Mouse (Mus musculus) MEL (cell line): ENCODE data around the gene Arhgap42. TPM values are rescaled to one million over a fixed set of nuclear protein-coding genes. Genes with fewer than 3 reads are reported as not detected.

ENCODE experiments used
- DNase-seq: peaks from one replicate; pipeline ENCODE4 v3.0.0; 2011; ENCODE audit warnings: low read depth, low spot score
- H3K27ac ChIP-seq: 2 replicates; pipeline ENCODE4 v1.5.1; 2012; ENCODE audit warnings: low read depth, mild to moderate bottlenecking, control low read depth, low read length, moderate library complexity; ENCODE audit not compliant: control insufficient read depth
- H3K27me3 ChIP-seq, 2 experiments: fragments of 150-350 bp in 1 of 2; sonication (generic) in 1 of 2; 2 replicates each; pipeline ENCODE4 v1.6.1; 2012; ENCODE audit warnings: low read length in 2 of 2, mild to moderate bottlenecking in 2 of 2, improper control_type of control experiment in 1 of 2, moderate library complexity in 1 of 2; ENCODE audit not compliant: insufficient read depth in 2 of 2, control insufficient read depth in 1 of 2
- H3K36me3 ChIP-seq, 2 experiments: 2 replicates each; pipeline ENCODE4 v1.6.1; 2012 to 2014; ENCODE audit warnings: low read length in 2 of 2, improper control_type of control experiment in 1 of 2, inconsistent platforms in 1 of 2, mild to moderate bottlenecking in 1 of 2; ENCODE audit not compliant: insufficient read depth in 2 of 2, control insufficient read depth in 1 of 2
- H3K4me1 ChIP-seq, 2 experiments: fragments of 150-350 bp in 1 of 2; sonication (generic) in 1 of 2; 2 replicates each; pipeline ENCODE4 v1.6.1; 2012; ENCODE audit warnings: low read length in 2 of 2, improper control_type of control experiment in 1 of 2, mild to moderate bottlenecking in 1 of 2; ENCODE audit not compliant: insufficient read depth in 2 of 2, control insufficient read depth in 1 of 2
- H3K4me3 ChIP-seq, 2 experiments: fragments of 150-350 bp in 1 of 2; sonication (generic) in 1 of 2; 2 replicates each; pipeline ENCODE4 v1.5.1; 2012; ENCODE audit warnings: low read depth in 2 of 2, low read length in 2 of 2, mild to moderate bottlenecking in 2 of 2, moderate library complexity in 2 of 2, control low read depth in 1 of 2, improper control_type of control experiment in 1 of 2; ENCODE audit not compliant: control insufficient read depth in 1 of 2, insufficient read depth in 1 of 2
- H3K79me2 ChIP-seq: 2 replicates; pipeline ENCODE4 v1.6.1; 2012; ENCODE audit warnings: mild to moderate bottlenecking, low read length, moderate library complexity; ENCODE audit not compliant: control insufficient read depth, poor library complexity, insufficient read depth
- H3K9ac ChIP-seq: 2 replicates; pipeline ENCODE4 v1.6.1; 2012; ENCODE audit warnings: low read depth, mild to moderate bottlenecking, control low read depth, low read length, moderate library complexity; ENCODE audit not compliant: control insufficient read depth, poor library complexity, severe bottlenecking
- H3K9me3 ChIP-seq: fragments of 150-350 bp; sonication (generic); replicated peaks from 2 replicates; pipeline ENCODE4 v1.6.1; 2012; ENCODE audit warnings: mild to moderate bottlenecking, low read length, improper control_type of control experiment, moderate library complexity; ENCODE audit not compliant: insufficient read depth
- BHLHE40 ChIP-seq: IDR thresholded peaks from 2 replicates; pipeline ENCODE4 v1.6.1; 2012; ENCODE audit warnings: low read depth, mild to moderate bottlenecking, inconsistent platforms, low read length, improper control_type of control experiment, borderline replicate concordance
- CHD2 ChIP-seq: IDR thresholded peaks from 2 replicates; pipeline ENCODE4 v1.6.1; 2011; ENCODE audit warnings: low read length, improper control_type of control experiment
- CTCF ChIP-seq, 3 experiments: IDR thresholded peaks in 2 of 3; conservative IDR thresholded peaks in 1 of 3; 2 replicates each; pipeline ENCODE4 v1.5.1; 2011 to 2012; ENCODE audit warnings: low read length in 3 of 3, low read depth in 2 of 3, mild to moderate bottlenecking in 2 of 3, improper control_type of control experiment in 1 of 3, inconsistent platforms in 1 of 3, mixed read lengths in 1 of 3, moderate library complexity in 1 of 3; ENCODE audit not compliant: control insufficient read depth in 1 of 3, insufficient read depth in 1 of 3, poor library complexity in 1 of 3, severe bottlenecking in 1 of 3
- E2F4 ChIP-seq: IDR thresholded peaks from 2 replicates; pipeline ENCODE4 v1.6.1; 2011; ENCODE audit warnings: low read depth, low read length, improper control_type of control experiment, borderline replicate concordance
- ELF1 ChIP-seq: IDR thresholded peaks from 2 replicates; pipeline ENCODE4 v1.6.1; 2014; ENCODE audit warnings: low read depth, mild to moderate bottlenecking, inconsistent platforms, low read length, improper control_type of control experiment, moderate library complexity
- HCFC1 ChIP-seq: IDR thresholded peaks from 2 replicates; pipeline ENCODE4 v1.6.1; 2012; ENCODE audit warnings: low read depth, mild to moderate bottlenecking, inconsistent platforms, low read length, improper control_type of control experiment, moderate library complexity
- JUND ChIP-seq: IDR thresholded peaks from 2 replicates; pipeline ENCODE4 v1.6.1; 2011; ENCODE audit warnings: low read depth, mild to moderate bottlenecking, improper control_type of control experiment, low read length
- KAT2A ChIP-seq: conservative IDR thresholded peaks from 2 replicates; pipeline ENCODE4 v1.6.1; 2012; ENCODE audit warnings: low read depth, low read length, improper control_type of control experiment, inconsistent platforms
- MAFK ChIP-seq: IDR thresholded peaks from 2 replicates; pipeline ENCODE4 v1.6.1; 2011; ENCODE audit warnings: low read depth, mild to moderate bottlenecking, low read length, improper control_type of control experiment, borderline replicate concordance
- MAX ChIP-seq: IDR thresholded peaks from 2 replicates; pipeline ENCODE4 v1.6.1; 2011; ENCODE audit warnings: low read length, improper control_type of control experiment
- MXI1 ChIP-seq: IDR thresholded peaks from 2 replicates; pipeline ENCODE4 v1.6.1; 2011; ENCODE audit warnings: mild to moderate bottlenecking, low read depth, low read length, improper control_type of control experiment
- MYB ChIP-seq: IDR thresholded peaks from 2 replicates; pipeline ENCODE4 v1.6.1; 2011; ENCODE audit warnings: mild to moderate bottlenecking, low read depth, low read length, improper control_type of control experiment
- MYC ChIP-seq: IDR thresholded peaks from 2 replicates; pipeline ENCODE4 v1.6.1; 2011; ENCODE audit warnings: low read depth, mild to moderate bottlenecking, low read length, improper control_type of control experiment, moderate library complexity
- POLR2AphosphoS2 ChIP-seq: IDR thresholded peaks from 2 replicates; pipeline ENCODE4 v1.6.1; 2011; ENCODE audit warnings: low read length, improper control_type of control experiment
- RAD21 ChIP-seq: IDR thresholded peaks from 2 replicates; pipeline ENCODE4 v1.6.1; 2011; ENCODE audit warnings: mild to moderate bottlenecking, low read depth, low read length, improper control_type of control experiment
- RCOR1 ChIP-seq: IDR thresholded peaks from 2 replicates; pipeline ENCODE4 v1.6.1; 2012; ENCODE audit warnings: low read depth, mild to moderate bottlenecking, inconsistent platforms, low read length, improper control_type of control experiment
- SIN3A ChIP-seq: IDR thresholded peaks from 2 replicates; pipeline ENCODE4 v1.6.1; 2012; ENCODE audit warnings: low read length, improper control_type of control experiment, inconsistent platforms
- SMC3 ChIP-seq: IDR thresholded peaks from 2 replicates; pipeline ENCODE4 v1.6.1; 2011; ENCODE audit warnings: low read depth, low read length, improper control_type of control experiment
- TAL1 ChIP-seq: IDR thresholded peaks from 2 replicates; pipeline ENCODE4 v1.6.1; 2012; ENCODE audit warnings: mild to moderate bottlenecking, inconsistent platforms, low read length, moderate library complexity, mixed read lengths
- TBP ChIP-seq: IDR thresholded peaks from 2 replicates; pipeline ENCODE4 v1.8.0; 2011; ENCODE audit warnings: low read depth, low read length, improper control_type of control experiment
- UBTF ChIP-seq: IDR thresholded peaks from 2 replicates; pipeline ENCODE4 v1.6.1; 2012; ENCODE audit warnings: low read depth, mild to moderate bottlenecking, inconsistent platforms, low read length, improper control_type of control experiment, moderate library complexity, borderline replicate concordance; ENCODE audit not compliant: insufficient read depth
- ZKSCAN1 ChIP-seq: IDR thresholded peaks from 2 replicates; pipeline ENCODE4 v1.6.1; 2012; ENCODE audit warnings: low read depth, mild to moderate bottlenecking, inconsistent platforms, low read length, improper control_type of control experiment, moderate library complexity
- ZMIZ1 ChIP-seq: IDR thresholded peaks from 2 replicates; pipeline ENCODE4 v1.6.1; 2012; ENCODE audit warnings: low read depth, mild to moderate bottlenecking, inconsistent platforms, low read length, improper control_type of control experiment, moderate library complexity
- ZNF384 ChIP-seq: IDR thresholded peaks from 2 replicates; pipeline ENCODE4 v1.6.1; 2012; ENCODE audit warnings: low read depth, mild to moderate bottlenecking, inconsistent platforms, low read length, improper control_type of control experiment
- polyA plus RNA-seq, 2 experiments: library from polyadenylated mRNA; stranded (reverse) in 1 of 2; unstranded in 1 of 2; fragments of >175 nt in 1 of 2; fragments of >200 nt in 1 of 2; gene quantifications; 2 replicates each; pipeline versions ENCODE4 v1.2.1 to v1.2.4; 2012; ENCODE audit warnings: low replicate concordance in 2 of 2, low read depth in 1 of 2; ENCODE audit not compliant: insufficient read length in 2 of 2, insufficient read depth in 1 of 2, missing spikeins in 1 of 2
- total RNA-seq: library from RNA; depleted of rRNA; stranded (reverse); fragments of 300-350 nt; gene quantifications from 2 replicates; pipeline ENCODE4 v1.2.3, GENCODE M21; 2012

Arhgap42 gene
- total and polyA plus RNA-seq, 3 experiments: not detected

- no peak for DNase-seq
- H3K4me1 ChIP-seq: no peaks in the 10 kb centered on the region
- H3K27me3 ChIP-seq: no peaks in the 10 kb centered on the region
- no peaks in the 10 kb centered on the region for H3K36me3 ChIP-seq
- H3K4me3 ChIP-seq: no peak overlapping the region
- no peak overlapping the region for H3K27ac ChIP-seq
- H3K79me2 ChIP-seq: no peaks in the 10 kb centered on the region
- TF ChIP-seq BHLHE40: no peak
- no peak for TF ChIP-seq ZMIZ1
- TF ChIP-seq CTCF (IDR thresholded peaks at IDR 0.05 in 2 of 3, conservative IDR thresholded peaks at IDR 0.05 in 1 of 3; ENCODE audit: control insufficient read depth in 1 of 3, insufficient read depth in 1 of 3, low read depth in 2 of 3, low read length in 3 of 3, poor library complexity in 1 of 3, severe bottlenecking in 1 of 3): no peak
- H3K9me3 ChIP-seq: no peaks in the 10 kb centered on the region; the same call in 1 of the 2 replicates
- no peak overlapping the region for H3K9ac ChIP-seq
Measured at GRCm38 (mm10) chr9:9027445-9027844, 211.5 kb downstream of the Arhgap42 start.

- Histone ChIP-seq H3K36me3 (no peaks in the 10 kb centered on the region), H3K4me3 (no peak overlapping the region), H3K79me2 (no peaks in the 10 kb centered on the region), H3K9ac (no peak overlapping the region), H3K9me3 (no peaks in the 10 kb centered on the region), H3K27ac (no peak overlapping the region), H3K27me3 (no peaks in the 10 kb centered on the region), H3K4me1 (no peaks in the 10 kb centered on the region)
- DNase-seq: no peak
- TF ChIP-seq ZMIZ1 (no peak), RAD21 (no peak), ZKSCAN1 (no peak), E2F4 (no peak), CTCF (IDR thresholded peaks at IDR 0.05 in 2 of 3, conservative IDR thresholded peaks at IDR 0.05 in 1 of 3; ENCODE audit: control insufficient read depth in 1 of 3, insufficient read depth in 1 of 3, low read depth in 2 of 3, low read length in 3 of 3, poor library complexity in 1 of 3, severe bottlenecking in 1 of 3) (no peak), POLR2AphosphoS2 (no peak), ELF1 (no peak), MYB (no peak), SIN3A (no peak), TBP (no peak), TAL1 (no peak), MXI1 (no peak), JUND (no peak), MAX (no peak), CHD2 (no peak), RCOR1 (no peak)
Measured at GRCm38 (mm10) chr9:9015108-9015507, 223.8 kb downstream of the Arhgap42 start.

- Histone ChIP-seq H3K9ac (no peak overlapping the region), H3K27ac (no peak overlapping the region), H3K4me3 (no peak overlapping the region), H3K9me3 (no peaks in the 10 kb centered on the region), H3K79me2 (no peaks in the 10 kb centered on the region), H3K27me3 (no peaks in the 10 kb centered on the region; a peak in 1 of 4 replicates), H3K36me3 (no peaks in the 10 kb centered on the region), H3K4me1 (no peaks in the 10 kb centered on the region)
- peak; percentile 17 for DNase-seq
- TF ChIP-seq E2F4: no peak
- peak in 1 of 3 experiments; percentile 51; a peak in 2 of 6 replicates for TF ChIP-seq CTCF (IDR thresholded peaks at IDR 0.05 in 2 of 3, conservative IDR thresholded peaks at IDR 0.05 in 1 of 3; ENCODE audit: control insufficient read depth in 1 of 3, insufficient read depth in 1 of 3, low read depth in 2 of 3, low read length in 3 of 3, poor library complexity in 1 of 3, severe bottlenecking in 1 of 3)
- no peak for TF ChIP-seq SIN3A
- no peak for TF ChIP-seq MAX
- no peak for TF ChIP-seq ZNF384
- TF ChIP-seq POLR2AphosphoS2: no peak
- no peak for TF ChIP-seq MYC
- TF ChIP-seq KAT2A: no peak
- no peak for TF ChIP-seq MYB
- TF ChIP-seq MAFK: no peak
- TF ChIP-seq HCFC1: no peak
- TF ChIP-seq SMC3: peak; percentile 57
- TF ChIP-seq TAL1: no peak
- peak; percentile 48 for TF ChIP-seq RAD21
- no peak for TF ChIP-seq UBTF
Measured at GRCm38 (mm10) chr9:9001170-9001569, 237.7 kb downstream of the Arhgap42 start.
